Mouse (Mus musculus) stomach, postnatal 0 days (tissue): Measurements from ENCODE around the gene Phgdh. TPM values are rescaled to one million over a fixed set of nuclear protein-coding genes. Genes with fewer than 3 reads are reported as not detected.

ENCODE experiments used
- ATAC-seq: fragments of 200-750 bp; cut with Nextera tagmentation; 2 replicates; pipeline ENCODE4 v1.8.0; 2017; ENCODE audit not compliant: low FRiP score, low TSS enrichment
- DNase-seq: peaks from one replicate; pipeline ENCODE4 v3.0.0-alpha.2; 2016; ENCODE audit warnings: low spot score
- H3K27ac ChIP-seq: fragments of 300-500 bp; sonication (generic); replicated peaks from 2 replicates; pipeline ENCODE4 v1.5.1; 2014; ENCODE audit warnings: mild to moderate bottlenecking, control low read depth
- H3K27me3 ChIP-seq: fragments of 300-500 bp; sonication (generic); 2 replicates; pipeline ENCODE4 v1.6.1; 2014; ENCODE audit warnings: low read length; ENCODE audit not compliant: control insufficient read depth, insufficient read depth
- H3K36me3 ChIP-seq: fragments of 300-500 bp; sonication (generic); 2 replicates; pipeline ENCODE4 v1.6.1; 2014; ENCODE audit warnings: low read length, mixed read lengths; ENCODE audit not compliant: control insufficient read depth, insufficient read depth
- H3K4me1 ChIP-seq: fragments of 300-500 bp; sonication (generic); replicated peaks from 2 replicates; pipeline ENCODE4 v1.6.1; 2014; ENCODE audit warnings: antibody characterized with exemption; ENCODE audit not compliant: control insufficient read depth, insufficient read depth
- H3K4me2 ChIP-seq: fragments of 300-500 bp; sonication (generic); replicated peaks from 2 replicates; pipeline ENCODE4 v1.6.1; 2014; ENCODE audit warnings: low read depth, mild to moderate bottlenecking, control low read depth, moderate library complexity
- H3K4me3 ChIP-seq: fragments of 300-500 bp; sonication (generic); 2 replicates; pipeline ENCODE4 v1.5.1; 2014; ENCODE audit warnings: low read depth, low read length, control low read depth
- H3K9ac ChIP-seq: fragments of 300-500 bp; sonication (generic); 2 replicates; pipeline ENCODE4 v1.6.1; 2014; ENCODE audit warnings: mild to moderate bottlenecking, low read length, control low read depth, mixed read lengths
- H3K9me3 ChIP-seq: fragments of 300-500 bp; sonication (generic); 2 replicates; pipeline ENCODE4 v1.6.1; 2016; ENCODE audit warnings: low read length; ENCODE audit not compliant: control insufficient read depth
- CTCF ChIP-seq: IDR thresholded peaks from 2 replicates; pipeline ENCODE4 v1.5.1; 2016; ENCODE audit warnings: antibody characterized with exemption, low read depth, mild to moderate bottlenecking, moderate library complexity
- EP300 ChIP-seq: optimal IDR thresholded peaks from 2 replicates; pipeline ENCODE3; 2016; ENCODE audit warnings: antibody characterized with exemption
- WGBS: fragments of 180-500 bp; shearing (Covaris S2); extraction: QIAGEN DNeasy Blood & Tissue Kit; methylation state at CpG from one replicate; pipeline ENCODE4 v1.1.7; 2014; 5-methylcytosine and 5-hydroxymethylcytosine counted together
- polyA plus RNA-seq: library from polyadenylated mRNA; unstranded; fragments of >200 nt; fragmentation: Nextera tagmentation; extraction: Ambion mirVana; gene quantifications from 2 replicates; pipeline ENCODE4 v1.2.1, GENCODE M21; 2015

Gene Phgdh
- polyA plus RNA-seq, 1 experiment from 2014 or later = 95.1 TPM

- DNase-seq = no peak
- no peak overlapping the region for H3K4me2 ChIP-seq
- H3K4me1 ChIP-seq = no peaks in the 10 kb centered on the region; the same call in none of the 2 replicates
- no peak for ATAC-seq
- no peak overlapping the region for H3K9ac ChIP-seq
- H3K27ac ChIP-seq = no peak overlapping the region
- H3K9me3 ChIP-seq = no peaks in the 10 kb centered on the region
- no peaks in the 10 kb centered on the region; the same call in 1 of the 2 replicates for H3K36me3 ChIP-seq
- H3K4me3 ChIP-seq = no peak overlapping the region
- 95% methylated on average over 2 of the region's 2 CpGs for WGBS
- no peak for TF ChIP-seq EP300
- TF ChIP-seq CTCF = no peak
- no peaks in the 10 kb centered on the region for H3K27me3 ChIP-seq
Measured at GRCm38 (mm10) chr3:98334010-98334409, 5.8 kb downstream of the Phgdh start.

- no peak for TF ChIP-seq EP300
- TF ChIP-seq CTCF = no peak
- 69% methylated on average over 9 of the region's 9 CpGs for WGBS
- Histone ChIP-seq H3K27me3 (no peaks in the 10 kb centered on the region), H3K9ac (no peak overlapping the region), H3K27ac (no peak overlapping the region), H3K9me3 (no peaks in the 10 kb centered on the region), H3K36me3 (no peaks in the 10 kb centered on the region; the same call in 1 of the 2 replicates), H3K4me3 (no peak overlapping the region), H3K4me2 (no peak overlapping the region), H3K4me1 (no peaks in the 10 kb centered on the region)
- ATAC-seq (no peak), DNase-seq (no peak)
Measured at GRCm38 (mm10) chr3:98324235-98324634, 15.6 kb downstream of the Phgdh start.

GRCm38 (mm10) chr3:98322209-98322608, 17.6 kb downstream of the Phgdh start:
- Histone ChIP-seq H3K4me1 (no peaks in the 10 kb centered on the region), H3K4me2 (no peak overlapping the region), H3K36me3 (no peaks in the 10 kb centered on the region; the same call in 1 of the 2 replicates), H3K9ac (no peak overlapping the region), H3K27ac (no peak overlapping the region), H3K4me3 (no peak overlapping the region), H3K27me3 (no peaks in the 10 kb centered on the region), H3K9me3 (no peaks in the 10 kb centered on the region)
- 89% methylated on average over 5 of the region's 5 CpGs for WGBS
- TF ChIP-seq CTCF (no peak), EP300 (no peak)
- no peak for DNase-seq
- no peak for ATAC-seq

GRCm38 (mm10) chr3:98319190-98319589, 20.6 kb downstream of the Phgdh start:
- Histone ChIP-seq H3K9ac (no peak overlapping the region), H3K4me1 (no peaks in the 10 kb centered on the region), H3K4me2 (no peak overlapping the region), H3K36me3 (no peaks in the 10 kb centered on the region; the same call in 1 of the 2 replicates), H3K9me3 (no peaks in the 10 kb centered on the region), H3K4me3 (no peak overlapping the region), H3K27me3 (no peaks in the 10 kb centered on the region), H3K27ac (no peak overlapping the region)
- 70% methylated on average over 2 of the region's 2 CpGs for WGBS
- DNase-seq (no peak), ATAC-seq (0 out of 2 replicates have a peak, but pooled peaks have one; percentile 28)
- TF ChIP-seq EP300 (no peak), CTCF (no peak)

GRCm38 (mm10) chr3:98317143-98317542, 22.6 kb downstream of the Phgdh start:
- no peak for ATAC-seq

GRCm38 (mm10) chr3:98315181-98315580, 24.6 kb downstream of the Phgdh start:
- no peaks in the 10 kb centered on the region for H3K27me3 ChIP-seq
- H3K4me1 ChIP-seq = no peaks in the 10 kb centered on the region
- 61% methylated on average over 2 of the region's 2 CpGs for WGBS
- no peaks in the 10 kb centered on the region; the same call in 1 of the 2 replicates for H3K36me3 ChIP-seq
- no peaks in the 10 kb centered on the region for H3K9me3 ChIP-seq
- ATAC-seq (no peak), DNase-seq (no peak)
- no peak overlapping the region for H3K27ac ChIP-seq
- no peak overlapping the region for H3K4me2 ChIP-seq
- H3K4me3 ChIP-seq = no peak overlapping the region
- no peak overlapping the region for H3K9ac ChIP-seq
- TF ChIP-seq EP300 (no peak), CTCF (no peak)

More at GRCm38 (mm10) chr3:98317143-98317542, 22.6 kb downstream of the Phgdh start:
- no peak overlapping the region for H3K9ac ChIP-seq
- H3K4me3 ChIP-seq = no peak overlapping the region
- H3K4me2 ChIP-seq = no peak overlapping the region
- H3K27me3 ChIP-seq = no peaks in the 10 kb centered on the region
- DNase-seq = no peak
- no peak overlapping the region for H3K27ac ChIP-seq
- 41% methylated on average over 3 of the region's 3 CpGs for whole genome bisulfite sequencing
- no peaks in the 10 kb centered on the region for H3K4me1 ChIP-seq
- H3K9me3 ChIP-seq = no peaks in the 10 kb centered on the region
- TF ChIP-seq EP300 (no peak), CTCF (no peak)
- H3K36me3 ChIP-seq = no peaks in the 10 kb centered on the region; the same call in 1 of the 2 replicates
